Mouse (Mus musculus): ENCODE results near the gene Ssxb9. TPM values are rescaled to one million over a fixed set of nuclear protein-coding genes. Genes with fewer than 3 reads are reported as not detected.

The Ssxb9 gene
- not detected in 2 replicates for polyA plus RNA-seq (2012; rRNA removed; ENCODE audit: low replicate concordance)

DNA sequence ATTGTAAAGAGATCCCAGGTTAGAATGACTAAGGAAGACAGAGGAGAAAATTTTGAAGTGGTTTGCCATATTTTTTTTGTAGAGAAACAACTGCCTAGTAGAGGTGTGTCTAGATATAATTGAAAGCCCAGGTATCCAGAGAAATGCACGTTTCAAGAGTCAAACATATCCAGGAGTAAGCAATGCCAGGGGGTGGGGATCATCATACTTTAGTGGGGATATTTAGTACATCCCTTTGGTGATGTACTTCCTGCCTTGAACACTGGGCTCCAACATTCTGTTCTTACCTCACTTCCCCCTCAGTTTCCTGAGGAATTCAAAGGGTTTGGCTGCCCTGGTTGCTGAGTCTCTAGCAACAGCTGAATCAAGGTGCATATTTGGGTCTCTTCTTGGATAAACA lies at the start of gene Ssxb9:
Gene Ssxb9, plus strand, starts transcription at position 301 of the 400 bp plus-strand sequence.

DNA sequence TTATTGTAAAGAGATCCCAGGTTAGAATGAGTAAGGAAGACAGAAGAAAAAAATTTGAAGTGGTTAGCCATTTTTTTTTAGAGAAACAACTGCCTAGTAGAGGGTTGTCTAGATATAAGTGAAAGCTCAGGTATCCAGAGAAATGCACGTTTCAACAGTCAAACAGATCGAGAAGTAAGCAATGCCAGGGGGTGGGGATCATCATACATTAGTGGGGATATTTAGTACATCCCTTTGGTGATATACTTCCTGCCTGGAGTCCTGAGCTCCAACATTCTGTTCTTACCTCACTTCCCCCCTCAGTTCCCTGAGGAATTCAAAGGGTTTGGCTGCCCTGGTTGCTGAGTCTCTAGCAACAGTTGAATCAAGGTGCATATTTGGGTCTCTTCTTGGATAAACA lies 39.7 kb upstream of the Ssxb9 start, which contains the start of gene Ssxb10:
Gene Ssxb10, plus strand, starts transcription at position 301 of the 400 bp plus-strand sequence.

DNA sequence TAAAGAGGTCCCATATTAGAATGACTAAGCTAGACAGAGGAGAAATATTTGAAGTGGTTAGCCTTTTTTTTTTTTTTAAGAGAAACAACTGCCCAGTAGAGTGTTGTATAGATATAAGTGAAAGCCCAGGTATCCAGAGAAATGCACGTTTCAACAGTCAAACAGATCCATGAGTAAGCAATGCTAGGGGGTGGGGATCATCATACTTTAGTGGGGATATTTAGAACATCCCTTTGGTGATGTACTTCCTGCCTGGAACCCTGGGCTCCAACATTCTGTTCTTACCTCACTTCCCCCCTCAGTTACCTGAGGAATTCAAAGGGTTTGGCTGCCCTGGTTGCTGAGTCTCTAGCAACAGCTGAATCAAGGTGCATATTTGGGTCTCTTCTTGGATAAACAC lies 46.2 kb downstream of the Ssxb9 start, which contains the start of gene Ssxb1:
Gene Ssxb1, plus strand, starts transcription at position 301 of the 400 bp plus-strand sequence.

Other genes with a start within 250 kb of the Ssxb9 start
- gene Wdr13, start 234.1 kb upstream of the Ssxb9 start, polyA plus RNA-seq (2012; rRNA removed; ENCODE audit: low replicate concordance), result 53.2 and 126 TPM in 2 replicates
- 19.6 and 25.9 TPM in 2 replicates for gene Rbm3, start 221.1 kb upstream of the Ssxb9 start, polyA plus RNA-seq (2012; rRNA removed; ENCODE audit: low replicate concordance)
- 7.1 and 12.0 TPM in 2 replicates for gene Tbc1d25, start 190.8 kb upstream of the Ssxb9 start, polyA plus RNA-seq (2012; rRNA removed; ENCODE audit: low replicate concordance)
- gene Ebp, start 173.5 kb upstream of the Ssxb9 start, polyA plus RNA-seq (2012; rRNA removed; ENCODE audit: low replicate concordance), result 149 and 236 TPM in 2 replicates
- gene Porcn, start 160.5 kb upstream of the Ssxb9 start, polyA plus RNA-seq (2012; rRNA removed; ENCODE audit: low replicate concordance), result 5.3 and 20.6 TPM in 2 replicates
- 11.9 and 24.0 TPM in 2 replicates for gene Ftsj1, start 114.6 kb upstream of the Ssxb9 start, polyA plus RNA-seq (2012; rRNA removed; ENCODE audit: low replicate concordance)
- 0.11 and 7.0 TPM in 2 replicates for gene Slc38a5, start 95.8 kb upstream of the Ssxb9 start, polyA plus RNA-seq (2012; rRNA removed; ENCODE audit: low replicate concordance)
- not detected in 2 replicates for gene Ssxb10, start 39.6 kb upstream of the Ssxb9 start, polyA plus RNA-seq (2012; rRNA removed; ENCODE audit: low replicate concordance)
- gene Ssxb1, start 46.3 kb downstream of the Ssxb9 start, polyA plus RNA-seq (2012; rRNA removed; ENCODE audit: low replicate concordance), result not detected in 2 replicates
- gene Ssxb2, start 94.7 kb downstream of the Ssxb9 start, polyA plus RNA-seq (2012; rRNA removed; ENCODE audit: low replicate concordance), result not detected in 2 replicates
- not detected in 2 replicates for gene Gm14459, start 158.0 kb downstream of the Ssxb9 start, polyA plus RNA-seq (2012; rRNA removed; ENCODE audit: low replicate concordance)
- not detected in 2 replicates for gene Ssxb6, start 181.3 kb downstream of the Ssxb9 start, polyA plus RNA-seq (2012; rRNA removed; ENCODE audit: low replicate concordance)
- not detected in 2 replicates for gene Ssxb3, start 224.8 kb downstream of the Ssxb9 start, polyA plus RNA-seq (2012; rRNA removed; ENCODE audit: low replicate concordance)

All from duodenum, adult 2 months (tissue).